Mouse (Mus musculus) left cerebral cortex, adult 11 months (tissue): ENCODE data around the gene Crybb1.

ENCODE experiments used
- DNase-seq: peaks from one replicate; pipeline ENCODE4 v3.0.0; 2022; ENCODE audit warnings: low spot score

The Crybb1 gene

DNA sequence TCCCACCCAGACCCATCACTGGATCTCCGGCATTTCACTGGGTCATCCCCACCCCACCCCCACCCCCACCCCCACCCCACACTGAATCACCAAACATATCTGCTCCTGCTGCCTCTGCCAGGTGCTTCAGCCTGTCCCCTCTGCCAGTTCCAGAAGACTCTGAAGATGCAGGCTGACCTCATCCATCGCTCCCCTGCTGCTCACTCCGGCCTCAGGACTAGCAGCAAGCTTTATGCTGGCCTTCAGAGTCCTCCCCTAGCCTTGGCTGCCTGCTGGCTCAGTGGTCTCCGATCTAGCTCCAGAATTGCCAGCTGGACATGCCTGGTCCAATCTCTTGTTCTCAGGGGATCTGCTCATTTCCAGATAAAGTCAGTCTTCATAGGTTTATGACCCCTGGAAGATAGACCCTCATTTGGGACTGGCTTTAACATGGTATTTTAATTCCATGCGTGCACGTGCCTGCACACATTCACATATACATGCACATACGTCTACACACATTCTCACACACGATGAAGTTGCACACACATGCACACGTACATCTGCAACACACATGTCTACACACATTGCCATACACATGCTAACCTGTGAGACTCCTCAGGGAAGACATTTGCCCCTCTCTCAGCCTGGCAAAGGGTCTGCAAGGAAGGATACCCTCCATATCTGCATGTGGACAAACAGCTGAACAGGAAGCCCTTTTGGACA lies 17.6 kb upstream of the Crybb1 start:
- no peak for DNase-seq

DNA sequence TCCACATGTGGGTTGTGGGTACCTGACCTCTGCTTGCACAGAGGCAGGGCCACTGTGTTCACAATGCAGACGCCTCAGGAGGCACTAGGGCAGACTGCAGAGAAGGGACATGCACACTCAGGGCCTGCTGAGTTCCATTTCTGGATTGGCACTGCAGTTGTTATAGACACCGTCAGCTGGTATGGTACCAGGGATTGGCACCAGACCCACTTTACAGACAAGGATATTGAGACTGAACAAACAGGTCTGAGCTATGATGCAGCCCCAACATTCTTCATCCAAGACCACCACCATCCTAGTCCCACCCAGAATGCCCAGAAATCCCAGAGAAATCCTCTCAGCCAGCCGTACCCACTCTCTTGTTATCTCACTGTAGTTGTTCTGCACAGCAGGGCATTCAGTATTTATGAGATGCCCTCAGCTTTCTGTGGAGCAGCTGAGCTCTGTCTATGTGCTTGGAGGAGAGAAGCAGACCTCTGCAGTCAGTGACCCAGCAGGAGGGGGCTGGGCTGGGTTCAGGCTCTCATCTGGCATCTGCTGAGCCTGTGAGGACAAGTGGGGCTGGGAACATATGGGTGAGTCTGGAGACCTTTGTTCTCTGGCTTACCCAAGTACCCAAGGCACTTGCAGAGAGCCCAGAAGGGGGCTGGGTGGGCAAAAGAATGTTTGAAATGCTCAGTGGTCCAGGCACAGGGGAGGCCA lies 16.7 kb upstream of the Crybb1 start:
- DNase-seq, result no peak

DNA sequence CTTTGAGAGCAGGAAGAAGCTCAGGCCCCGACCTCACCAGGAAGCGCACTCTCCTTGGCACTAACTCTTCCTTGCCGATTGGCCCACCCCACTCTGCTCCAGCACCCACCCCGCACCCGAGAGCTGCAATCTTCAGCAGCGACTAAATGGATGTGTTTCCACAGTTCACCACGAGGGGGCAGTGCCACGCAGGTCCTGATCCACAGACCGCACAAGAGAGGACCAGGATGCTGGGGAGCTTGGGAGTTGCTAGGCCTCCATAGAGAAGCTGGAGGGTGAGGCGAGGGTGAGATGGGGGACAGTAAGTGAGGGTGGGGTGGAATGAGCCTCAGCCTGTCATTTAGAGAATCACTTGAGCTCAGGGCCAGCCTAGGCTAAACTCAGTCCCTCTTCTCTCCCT lies 14.9 kb upstream of the Crybb1 start:
- peak; percentile 77 for DNase-seq

DNA sequence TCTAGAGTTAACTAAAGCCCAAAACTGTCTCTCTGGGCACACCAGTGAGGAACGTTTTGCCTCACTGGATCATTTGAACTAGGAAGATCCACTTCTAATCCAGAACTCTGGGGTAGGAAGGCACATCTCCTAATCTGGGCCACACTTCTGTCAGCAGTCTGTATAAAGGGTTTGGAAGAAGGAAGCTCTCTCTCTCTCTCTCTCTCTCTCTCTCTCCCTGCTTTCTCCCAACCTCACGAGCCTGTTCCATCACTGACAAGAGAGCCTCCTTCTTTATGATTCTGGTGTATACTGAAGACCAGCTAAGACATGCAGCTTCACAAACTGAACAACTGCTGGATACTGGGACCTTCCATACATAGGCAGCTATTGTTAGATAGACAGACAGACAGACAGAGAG lies 13.8 kb upstream of the Crybb1 start:
- no peak for DNase-seq

DNA sequence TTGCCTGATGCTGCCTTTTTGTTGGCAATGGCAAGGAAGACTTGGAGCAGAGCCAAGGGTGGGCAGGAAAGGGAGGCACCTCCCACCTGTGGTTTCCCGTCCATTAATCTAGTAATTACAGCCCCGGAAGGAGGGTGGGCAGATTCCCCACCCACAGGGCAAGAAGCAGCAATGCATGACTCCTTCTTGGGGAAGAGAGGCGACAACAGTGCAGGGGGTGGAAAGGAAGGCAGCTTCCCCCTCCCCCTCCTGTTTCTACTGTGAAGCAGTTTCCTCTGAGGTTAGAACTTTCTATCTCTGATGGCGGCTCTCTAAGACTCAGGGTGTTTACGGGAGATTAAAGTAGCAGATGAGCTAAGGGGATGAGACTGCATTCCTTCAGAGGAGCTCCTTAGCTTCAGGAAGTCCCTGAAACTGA lies 13.2 kb upstream of the Crybb1 start:
- no peak for DNase-seq

DNA sequence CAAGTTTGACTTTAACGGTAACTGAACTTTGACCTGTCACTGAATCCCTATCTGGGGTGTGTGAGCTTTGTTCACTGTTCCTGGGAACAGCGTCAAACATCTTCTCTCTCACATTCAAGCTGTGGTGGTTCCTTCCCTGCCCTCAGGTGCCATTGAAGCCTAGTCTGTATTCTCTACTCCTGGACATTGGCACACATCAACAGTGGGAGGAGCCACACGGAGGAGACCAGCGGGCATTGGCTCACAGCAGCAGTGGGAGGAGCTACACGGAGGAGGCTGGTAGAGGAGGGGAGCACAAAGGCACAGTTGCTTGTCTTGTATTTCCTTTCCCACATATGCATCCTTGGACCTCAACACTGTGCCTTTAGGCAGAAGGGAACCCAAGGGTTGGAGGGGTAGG lies 12.6 kb upstream of the Crybb1 start:
- no peak for DNase-seq

DNA sequence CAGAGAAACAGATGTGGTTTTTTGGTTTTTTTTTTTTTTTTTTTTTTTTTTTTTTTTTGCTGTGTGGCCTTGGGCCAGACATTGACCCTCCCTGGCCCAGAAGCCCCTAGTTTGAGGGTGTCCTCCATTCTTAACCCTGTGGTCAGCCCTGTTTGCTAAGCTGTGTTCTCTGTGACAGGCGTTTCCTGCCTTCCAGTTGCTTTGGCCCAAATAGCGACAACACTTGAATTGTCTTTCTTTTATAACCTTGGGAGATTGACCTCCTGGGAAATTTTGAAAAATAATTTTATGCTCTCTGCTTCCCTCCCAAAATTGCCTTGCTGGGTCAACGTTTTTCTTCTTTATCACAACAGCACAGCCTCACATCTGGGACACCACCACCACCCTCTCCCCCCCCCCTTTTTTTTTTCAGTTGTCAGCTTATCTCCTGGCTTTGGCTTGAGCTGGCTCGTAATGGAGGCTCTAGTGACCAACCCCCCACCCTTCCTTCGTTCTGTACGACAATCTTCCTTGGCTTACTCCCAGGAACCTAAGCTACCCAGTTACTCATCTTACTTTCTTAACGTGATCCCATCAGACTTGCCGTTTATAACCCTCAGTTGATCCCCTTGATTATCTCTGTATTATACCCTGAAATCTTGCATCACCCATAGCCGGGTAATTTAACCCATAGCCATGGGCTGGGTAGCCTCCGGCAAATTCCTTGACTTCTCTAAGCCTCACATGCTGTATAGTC lies 11.9 kb upstream of the Crybb1 start:
- DNase-seq, result no peak

DNA sequence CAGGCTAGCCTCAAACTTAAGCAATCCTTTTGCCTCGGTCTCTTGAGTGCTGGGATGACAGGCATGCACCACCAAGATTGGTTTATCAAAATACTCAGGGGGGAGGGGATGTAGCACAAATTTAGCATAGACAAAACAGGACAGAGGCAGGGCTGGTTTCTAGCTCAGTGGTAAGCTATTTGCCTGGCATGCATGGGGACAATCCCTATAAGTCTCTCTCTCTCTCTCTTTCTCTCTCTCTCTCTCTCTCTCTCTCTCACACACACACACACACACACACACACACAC lies 11.4 kb upstream of the Crybb1 start:
- no peak for DNase-seq

DNA sequence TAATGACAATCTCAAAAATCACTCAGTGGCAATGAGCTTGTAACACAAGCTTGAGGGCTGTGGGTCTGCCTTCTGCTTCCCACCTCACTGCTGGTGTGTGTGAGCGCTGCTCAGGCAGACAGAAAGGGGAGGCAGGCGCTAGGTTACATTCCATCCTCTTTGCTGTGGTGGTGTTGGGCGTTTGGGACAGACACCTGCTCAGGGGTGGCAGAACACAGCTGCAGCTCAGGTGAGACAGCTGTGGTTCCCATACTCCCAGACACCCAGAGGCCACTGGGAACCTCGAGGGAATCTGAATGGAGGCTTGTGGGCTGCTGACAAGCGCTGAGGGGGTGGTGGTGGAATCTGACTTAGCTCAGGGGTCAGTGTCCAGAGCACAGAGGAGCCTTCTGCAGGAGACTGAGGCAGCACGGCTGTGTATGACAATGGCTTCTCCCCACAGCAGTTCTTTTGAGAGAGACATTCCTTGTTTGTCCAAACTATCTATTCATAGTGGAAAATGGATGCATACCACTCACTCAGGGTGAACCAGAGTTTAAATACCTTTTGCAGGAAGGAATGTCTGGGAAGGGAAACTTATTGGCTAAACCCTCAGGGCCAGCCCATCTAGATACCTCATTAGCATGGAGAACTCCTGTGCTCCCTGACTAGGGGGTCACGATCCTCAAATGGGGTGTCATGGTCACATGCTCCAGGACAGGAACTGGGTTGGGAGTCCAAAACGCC lies 10.6 kb upstream of the Crybb1 start:
- DNase-seq, result no peak

DNA sequence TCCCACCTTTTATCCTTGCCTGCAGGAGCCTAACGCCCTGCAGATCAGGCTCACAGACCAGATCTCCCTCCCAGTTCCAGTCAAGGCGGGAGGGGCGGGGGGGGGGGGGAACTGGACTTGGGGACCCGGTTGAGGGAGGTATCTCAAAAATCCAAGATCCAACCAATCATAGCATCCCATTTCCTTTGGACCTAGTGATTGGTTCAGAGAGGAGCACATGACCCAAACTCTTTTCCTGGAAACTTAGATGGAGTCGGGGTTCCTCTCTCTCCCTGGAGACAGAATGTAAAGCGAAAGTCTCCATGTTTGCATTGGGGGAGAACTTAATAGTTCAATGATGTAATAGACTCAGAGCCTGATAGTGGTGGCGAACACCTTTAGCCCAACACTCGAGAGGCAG lies 8.2 kb upstream of the Crybb1 start:
- no peak for DNase-seq

DNA sequence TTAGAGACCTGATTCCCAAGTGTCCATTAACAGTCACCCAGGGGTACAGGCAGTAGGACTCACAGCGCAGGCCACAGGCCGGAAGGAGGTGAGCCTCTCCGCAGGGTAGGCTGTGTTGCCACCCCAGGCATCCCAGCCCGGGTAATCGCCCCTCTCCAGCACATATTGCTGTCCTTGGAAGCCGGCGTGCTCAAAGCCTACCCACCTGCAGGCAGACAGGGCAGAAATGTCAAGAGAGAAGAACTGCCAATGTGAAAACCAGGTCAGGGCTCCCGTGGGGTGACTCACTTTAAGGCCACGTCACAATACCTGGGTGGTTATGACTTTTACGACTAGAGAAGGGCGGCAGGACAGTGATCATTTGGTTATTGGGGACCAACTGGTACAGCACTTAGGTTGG lies 6.5 kb upstream of the Crybb1 start:
- no peak for DNase-seq

DNA sequence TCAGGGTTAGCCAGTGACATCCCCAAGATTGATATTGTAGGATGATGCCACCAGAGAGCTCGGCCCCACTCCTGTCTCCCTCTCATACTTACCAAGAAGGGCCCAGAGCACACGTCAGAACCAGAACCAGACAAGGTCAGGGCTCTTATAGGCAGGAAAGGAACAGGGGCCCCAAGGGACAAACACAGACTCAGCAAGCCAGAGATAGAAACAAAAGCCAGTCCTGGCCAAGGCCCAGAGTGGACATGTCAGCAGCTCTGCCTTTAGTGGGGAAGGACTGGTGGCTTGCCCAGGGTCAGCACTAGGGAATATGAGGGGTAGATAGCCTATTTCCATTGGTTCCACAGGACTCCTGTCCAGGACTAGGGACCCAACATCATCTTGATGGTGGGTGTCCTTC lies 3.2 kb upstream of the Crybb1 start, which contains the start of gene Cryba4:
TSS of gene Cryba4 (minus strand) at position 119 of the 400 bp plus-strand sequence.
- DNase-seq, result no peak

DNA sequence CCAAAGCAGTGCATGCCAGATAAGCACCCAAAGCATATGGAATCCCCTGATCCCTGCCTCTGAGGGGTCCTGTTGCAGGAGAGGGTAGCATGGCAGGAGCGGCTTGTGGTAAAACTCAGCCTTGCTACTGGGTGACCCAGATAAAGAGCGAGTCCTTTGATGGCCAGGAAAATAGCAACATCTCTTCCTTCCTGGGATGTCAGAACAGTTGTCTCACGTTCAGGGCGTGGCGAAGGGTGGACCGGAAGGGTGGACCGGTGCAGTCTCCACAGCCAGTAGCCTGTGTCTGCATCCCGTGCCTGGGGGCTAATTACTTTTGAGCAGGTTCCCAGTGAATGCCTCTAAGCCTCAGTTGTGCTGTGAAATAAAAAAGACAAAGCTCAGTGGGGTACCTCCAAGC lies 2.4 kb upstream of the Crybb1 start:
- no peak for DNase-seq

DNA sequence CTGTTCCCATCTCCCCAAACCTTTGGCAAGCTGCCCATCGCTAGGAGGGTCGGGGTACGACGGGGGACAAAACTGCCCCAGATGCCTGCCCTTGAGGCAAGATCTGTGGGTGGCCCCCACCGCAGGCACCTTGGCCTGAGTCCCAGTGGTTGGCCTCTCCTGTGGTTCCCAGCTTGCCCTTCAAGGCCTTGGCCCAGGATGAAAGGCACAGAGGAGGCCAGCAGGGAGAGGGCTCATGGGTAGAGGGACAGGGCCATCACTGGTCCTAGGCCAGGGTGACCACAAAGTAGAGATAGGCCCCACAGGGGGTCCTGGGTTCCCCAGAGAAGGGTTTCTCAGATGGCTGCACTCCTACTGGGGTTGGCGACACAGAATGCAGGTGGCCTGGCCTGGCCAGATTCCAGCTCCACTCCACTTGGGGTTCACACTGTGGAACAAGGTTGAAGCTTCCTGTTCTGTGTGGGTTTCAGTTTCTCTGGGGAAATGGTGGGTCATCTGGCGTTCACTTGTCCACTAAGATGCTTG lies 1.3 kb upstream of the Crybb1 start:
- DNase-seq, result no peak

DNA sequence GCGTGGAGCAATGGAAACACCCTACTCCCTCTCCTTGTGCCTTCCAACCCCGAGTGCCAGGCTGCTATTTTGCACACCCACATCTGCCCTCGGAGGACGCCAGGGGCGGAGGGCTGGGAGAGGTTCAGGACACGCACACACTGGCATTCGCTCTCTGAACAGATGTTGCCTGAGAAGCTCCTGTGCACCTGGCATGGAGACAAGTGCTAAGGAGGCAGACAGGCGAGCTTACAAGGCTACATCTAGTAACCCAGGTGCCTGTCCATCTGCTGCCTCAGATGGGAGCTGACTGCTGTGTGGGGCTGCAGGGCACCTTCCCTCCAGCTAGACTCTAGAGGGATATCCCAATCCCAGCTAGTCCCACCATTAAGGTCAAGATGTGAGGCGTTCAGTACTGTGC lies 842 bp downstream of the Crybb1 start:
- DNase-seq, result no peak

DNA sequence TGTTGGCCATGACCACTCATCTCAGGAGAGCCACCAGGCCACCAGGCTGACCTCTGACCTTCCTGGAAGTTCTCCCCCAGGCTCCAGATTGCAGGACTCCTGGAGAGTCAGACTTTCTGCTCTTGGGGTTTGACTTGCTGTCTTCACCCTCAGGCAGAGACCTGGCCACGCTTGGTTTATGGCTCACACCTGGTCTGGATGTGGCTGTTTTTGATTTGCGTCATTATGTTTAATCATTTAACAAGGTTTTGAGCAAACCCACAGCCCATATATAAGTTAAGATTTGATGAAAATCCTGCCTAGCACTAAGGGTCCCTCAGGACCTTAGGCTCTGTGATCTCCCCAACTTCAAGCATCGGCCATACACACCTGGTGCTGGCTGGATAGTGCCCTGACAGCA lies 2.3 kb downstream of the Crybb1 start:
- DNase-seq, result no peak

DNA sequence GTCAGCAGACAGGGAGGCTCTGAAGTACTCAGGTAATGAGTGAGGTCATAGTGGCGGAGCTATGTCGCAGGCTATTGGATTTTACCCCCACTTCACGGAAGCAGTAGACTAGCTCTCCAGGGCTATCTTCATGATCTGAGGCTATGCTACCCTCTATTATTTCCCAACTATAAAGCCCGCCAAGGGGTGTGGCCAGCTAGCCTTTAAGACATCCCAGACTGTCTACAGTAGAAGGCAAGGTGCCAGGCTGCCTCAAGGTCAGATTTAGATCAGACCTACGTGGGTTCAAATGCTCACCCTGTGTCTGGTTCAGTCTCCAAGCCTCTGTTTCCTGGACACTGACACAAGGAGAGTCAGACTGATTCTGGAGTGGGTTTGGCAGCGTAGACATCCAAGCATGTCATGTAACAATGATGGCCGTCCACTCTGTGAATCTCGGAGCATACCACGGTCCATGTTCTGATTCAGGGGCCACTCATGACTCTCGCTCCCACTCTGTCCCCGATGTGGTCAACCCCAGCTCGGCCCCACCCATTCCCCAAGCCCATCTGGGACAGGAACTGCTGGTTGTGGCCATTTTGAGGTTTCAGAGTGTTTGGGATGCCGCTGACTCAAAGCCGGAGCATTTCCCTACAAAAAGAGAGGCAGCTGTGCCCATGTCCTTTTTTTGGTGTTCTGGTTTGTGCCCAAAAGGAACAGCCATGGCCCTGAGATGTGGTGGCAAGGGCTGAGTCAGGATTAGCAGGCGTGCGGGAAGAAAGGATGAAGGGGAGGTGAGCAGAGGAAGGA lies 4.4 kb downstream of the Crybb1 start:
- no peak for DNase-seq

DNA sequence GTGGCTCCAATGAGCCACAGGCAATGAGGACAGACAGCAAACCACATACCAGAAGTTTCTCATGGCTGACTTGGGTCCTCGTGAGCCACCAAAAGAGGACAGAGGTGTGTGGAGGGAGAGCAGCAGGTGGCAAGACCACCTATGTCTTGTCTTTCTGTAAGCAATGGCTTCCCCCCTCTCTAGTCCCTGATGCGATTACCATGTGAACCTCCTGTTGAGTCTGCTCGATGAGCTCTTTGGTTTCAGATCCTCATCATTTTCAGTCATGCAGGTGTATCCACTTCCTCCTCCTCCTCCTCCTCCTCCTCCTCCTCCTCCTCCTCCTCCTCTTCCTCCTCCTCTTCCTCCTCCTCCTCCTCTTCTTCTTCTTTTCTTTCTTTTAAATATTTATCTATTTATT lies 5.2 kb downstream of the Crybb1 start:
- DNase-seq, result no peak

DNA sequence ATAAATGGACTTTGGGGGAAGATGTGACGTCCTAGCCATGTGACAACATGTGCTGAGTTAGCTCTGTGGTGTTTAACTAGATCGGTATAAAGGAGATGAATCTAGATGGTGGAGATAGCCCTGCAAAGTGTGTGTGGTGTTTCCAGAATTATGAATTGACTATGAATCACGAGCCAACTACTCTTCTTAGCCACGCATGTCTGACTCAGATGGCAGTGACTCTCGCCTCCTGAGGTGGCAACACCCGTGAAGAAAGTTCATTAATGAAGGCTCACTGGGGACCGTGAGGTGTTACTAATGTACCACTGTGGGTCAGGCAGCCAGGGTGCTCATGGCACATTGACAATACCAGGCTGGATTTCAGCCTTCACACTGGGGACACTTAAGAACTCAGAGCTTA lies 8.5 kb downstream of the Crybb1 start:
- no peak for DNase-seq

DNA sequence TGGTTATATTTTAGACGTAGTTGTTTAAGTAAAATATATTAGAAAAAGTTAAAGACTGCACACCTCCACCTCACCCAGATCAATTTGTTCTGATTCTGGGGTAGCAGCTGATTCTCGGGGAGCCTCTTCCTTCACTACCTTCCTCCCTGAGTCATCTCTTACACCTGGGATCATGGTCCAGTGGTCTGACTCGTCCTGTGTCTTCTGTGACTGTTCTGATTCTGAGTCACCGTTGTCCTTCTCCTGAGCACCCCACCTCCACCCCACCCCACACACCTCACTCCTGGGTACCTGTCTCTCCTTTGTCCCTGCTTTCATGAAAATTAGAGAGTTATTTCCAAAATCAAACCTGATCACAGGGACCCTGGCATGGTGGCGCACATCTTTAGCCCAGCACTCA lies 9.5 kb downstream of the Crybb1 start:
- DNase-seq, result no peak

DNA sequence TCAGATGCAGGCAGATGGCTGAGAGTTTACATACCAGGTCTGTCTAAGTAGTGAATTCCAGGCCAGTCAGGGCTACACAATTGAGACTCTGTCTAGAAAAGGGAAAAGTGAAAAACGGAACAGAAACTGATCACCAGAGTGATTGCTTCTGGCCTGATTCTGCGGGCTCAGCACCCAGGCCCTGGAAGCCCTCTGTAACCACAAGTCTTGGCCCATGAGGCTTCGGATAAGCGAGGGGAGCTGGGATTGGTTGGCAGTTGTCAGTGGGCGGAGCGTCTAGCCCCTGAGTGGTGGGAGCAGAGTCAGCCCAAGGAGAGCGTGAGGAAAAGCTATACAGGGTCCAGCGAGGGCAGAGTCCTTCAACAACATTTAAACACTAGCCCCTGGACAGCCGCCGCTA lies 9.9 kb downstream of the Crybb1 start:
- no peak for DNase-seq
